Mouse (Mus musculus): ENCODE data around the gene Olfr402.
"Not testable (repeated sequence)": the region's sequence is repeated elsewhere in the genome, so short reads cannot be mapped to it uniquely, and the experiment has no call there.

Gene Olfr402

DNA sequence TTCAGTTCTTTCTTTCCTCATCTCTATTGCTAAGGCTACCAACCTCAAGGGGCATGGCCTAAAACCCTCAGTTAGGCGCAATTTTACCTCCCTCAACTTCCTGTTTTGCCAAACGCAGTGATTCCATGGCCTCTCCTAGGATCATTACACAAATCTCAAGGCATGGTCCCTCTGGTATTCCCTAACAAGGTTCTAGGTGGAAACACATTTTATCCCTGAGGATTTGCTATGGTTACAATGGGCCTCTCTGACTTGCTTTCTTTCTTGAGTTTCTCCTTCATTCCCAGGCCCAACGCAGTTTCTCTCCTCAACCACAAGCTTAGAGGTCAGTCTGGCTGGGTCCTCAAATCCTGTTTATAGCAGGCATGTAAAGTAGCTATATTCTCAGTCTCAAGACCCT, at the start of gene Olfr402:
Gene Olfr402, plus strand, starts transcription at position 301 of the 400 bp plus-strand sequence.
- DNase-seq (ENCODE audit: low read depth, low spot score): no peak

DNA sequence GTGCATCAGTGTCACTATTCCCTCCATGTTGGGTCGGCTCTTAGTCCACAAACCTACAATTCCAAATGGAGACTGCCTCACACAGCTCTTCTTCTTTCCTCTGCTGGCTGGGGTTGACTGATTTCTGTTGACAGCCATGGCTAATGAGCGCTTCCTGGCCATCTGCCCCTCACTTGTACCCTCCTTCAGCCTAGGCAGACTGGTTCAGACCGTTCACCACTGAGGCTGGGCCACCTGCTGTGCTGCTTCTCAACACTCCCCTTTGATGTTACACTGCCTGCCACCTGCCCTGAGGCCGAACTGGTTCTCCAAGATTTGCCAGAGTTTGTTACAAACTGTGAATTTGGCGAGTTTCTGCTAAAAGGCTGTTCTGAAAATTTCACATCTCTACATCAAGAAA, 48.3 kb upstream of the Olfr402 start:
- no peak for DNase-seq (ENCODE audit: low read depth, low spot score)

DNA sequence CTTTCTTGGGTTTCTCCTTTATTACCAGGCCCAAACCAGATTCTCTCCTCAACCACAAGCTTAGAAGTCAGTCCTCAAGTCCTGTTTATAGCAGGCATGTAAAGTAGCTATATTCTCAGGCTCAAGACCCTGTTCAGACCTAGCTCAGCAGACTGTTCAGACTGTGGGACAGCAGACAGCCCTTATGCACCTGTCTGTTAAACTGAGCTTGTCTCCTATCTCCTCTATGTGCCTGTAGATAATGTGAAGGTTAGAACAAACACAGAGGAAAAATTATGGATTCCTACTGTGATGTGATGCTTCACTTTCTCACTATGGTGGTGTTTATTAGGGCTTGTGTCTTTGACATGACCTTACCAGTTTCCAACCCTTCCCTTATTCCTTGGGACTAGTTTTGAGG, 39.9 kb upstream of the Olfr402 start, which contains the start of gene Olfr401:
Gene Olfr401, plus strand, starts transcription at position 301 of the 400 bp plus-strand sequence.
- no peak for DNase-seq (ENCODE audit: low read depth, low spot score)

DNA sequence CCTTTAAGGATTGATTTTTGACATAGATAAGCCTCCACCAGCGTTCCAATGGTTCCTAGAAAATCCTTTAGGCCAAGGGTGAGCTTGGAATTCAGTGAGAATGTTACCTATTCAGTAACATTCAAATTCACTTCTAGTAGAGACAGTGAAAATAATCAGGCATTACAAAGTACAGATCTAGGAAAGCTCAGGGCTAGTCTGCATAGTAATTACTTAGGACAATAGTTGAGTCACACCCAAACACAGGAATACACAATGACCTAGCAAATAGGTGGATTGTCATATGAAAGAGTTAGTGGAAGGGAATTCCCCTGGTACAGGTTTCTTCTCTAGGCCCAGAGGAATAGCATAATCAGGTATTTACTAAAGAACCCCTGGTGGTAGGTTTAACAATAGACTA, 13.3 kb upstream of the Olfr402 start:
- DNase-seq (ENCODE audit: low read depth, low spot score): not testable (repeated sequence)

DNA sequence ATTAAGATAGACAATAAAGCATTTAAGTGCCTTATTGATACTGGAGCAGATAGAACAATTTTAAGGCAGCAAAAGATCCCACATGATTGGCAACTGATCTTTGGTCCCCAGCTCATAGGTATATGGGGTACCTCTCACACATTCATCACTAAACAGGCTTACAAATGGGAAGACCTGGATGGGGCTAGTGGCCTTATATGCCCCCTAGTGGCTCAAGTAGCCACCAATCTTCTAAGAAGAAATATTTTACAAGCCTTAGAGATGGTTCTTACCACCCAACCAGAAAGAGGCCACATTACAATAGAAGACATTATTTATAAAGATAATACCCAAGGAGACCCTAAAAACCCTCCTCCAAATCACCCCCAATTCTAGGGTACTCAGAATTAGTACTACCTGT, 7.5 kb upstream of the Olfr402 start:
- DNase-seq (ENCODE audit: low read depth, low spot score): no peak

DNA sequence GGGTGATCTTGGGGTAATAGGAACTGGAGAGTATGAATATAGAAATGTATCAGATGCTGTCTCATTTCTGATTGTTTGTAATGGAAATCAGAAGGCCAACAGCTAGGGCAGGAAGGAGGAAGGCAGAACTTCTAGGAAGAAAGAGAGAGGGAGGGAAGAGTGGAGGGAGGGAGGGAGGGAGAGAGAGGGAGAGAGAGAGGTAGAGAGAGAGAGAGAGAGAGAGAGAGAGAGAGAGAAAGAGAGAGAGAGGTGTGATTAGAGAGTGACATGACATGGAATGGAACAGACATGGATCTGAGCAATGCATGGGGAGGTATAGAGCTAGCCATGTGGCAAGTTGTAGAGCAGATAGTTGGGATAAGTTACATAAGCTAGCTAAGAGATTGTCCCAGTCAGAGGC, 15.4 kb downstream of the Olfr402 start:
- DNase-seq (ENCODE audit: low read depth, low spot score): no peak

DNA sequence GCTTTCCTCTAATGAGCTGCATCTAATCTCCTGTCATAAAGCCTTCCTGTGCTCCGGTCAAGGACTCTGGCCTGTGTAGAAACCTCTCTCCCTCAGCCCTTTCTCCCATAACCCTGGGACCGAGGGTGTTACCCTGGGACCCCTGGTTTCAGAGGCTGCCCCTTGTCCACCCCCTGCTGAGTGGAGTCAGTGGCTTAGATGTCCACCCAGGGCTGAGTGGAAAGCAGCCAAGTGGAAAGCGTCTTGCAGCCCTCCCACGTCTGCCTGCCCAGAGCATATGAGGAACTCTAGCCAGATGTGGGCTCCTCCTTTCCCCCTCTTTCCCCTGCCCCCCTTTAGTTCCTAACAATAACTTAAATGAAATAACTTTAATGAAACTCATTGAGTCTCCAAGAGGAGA, 29.8 kb downstream of the Olfr402 start:
- no peak for DNase-seq (ENCODE audit: low read depth, low spot score)

DNA sequence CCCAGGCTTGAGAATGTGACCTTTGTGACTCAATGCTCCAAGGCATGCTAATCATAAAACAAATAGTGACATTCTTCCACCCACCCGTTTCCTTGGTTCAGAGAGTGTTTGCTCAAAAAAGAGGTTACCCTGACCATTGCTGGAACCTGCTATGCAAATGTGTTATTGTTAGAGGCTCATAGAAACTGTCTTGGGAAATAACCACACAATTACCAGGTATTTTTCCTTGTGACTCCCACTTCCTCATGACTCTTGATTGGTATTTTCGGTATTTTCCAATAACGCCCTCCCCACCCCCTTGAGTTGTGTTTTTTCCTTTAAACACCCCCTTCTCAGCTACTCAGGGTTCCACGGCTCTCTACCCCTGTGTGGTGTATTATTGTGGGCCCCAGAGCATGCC, 30.4 kb downstream of the Olfr402 start:
- no peak for DNase-seq (ENCODE audit: low read depth, low spot score)

DNA sequence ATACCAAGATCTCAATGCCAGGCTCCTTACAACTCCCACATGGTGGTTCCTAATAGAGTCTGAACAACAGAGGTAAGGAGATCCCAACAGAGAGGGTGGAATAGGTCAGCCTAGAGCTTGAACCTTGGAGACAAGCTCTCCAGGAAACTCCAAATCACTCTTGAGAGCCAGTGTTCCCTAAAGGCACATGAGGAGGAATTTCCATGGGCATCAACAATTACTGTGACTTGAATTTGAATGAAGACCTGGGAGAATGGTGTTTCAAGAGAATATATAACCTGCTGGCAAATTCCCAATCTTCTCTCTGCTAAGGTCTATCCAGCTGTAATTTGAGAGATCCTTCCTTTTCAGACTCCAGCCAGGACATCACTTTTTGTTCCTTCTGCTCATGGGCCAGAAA, 32.6 kb downstream of the Olfr402 start, which contains the start of gene Olfr403:
Gene Olfr403, plus strand, starts transcription at position 301 of the 400 bp plus-strand sequence.
- no peak for DNase-seq (ENCODE audit: low read depth, low spot score)
